Mouse (Mus musculus): ENCODE measurements around the gene Cdc45. TPM values are rescaled to one million over a fixed set of nuclear protein-coding genes. Genes with fewer than 3 reads are reported as not detected.

Gene Cdc45
- total RNA-seq, 2 experiments from 2014 or later = 2.3 to 2.8 TPM

DNA sequence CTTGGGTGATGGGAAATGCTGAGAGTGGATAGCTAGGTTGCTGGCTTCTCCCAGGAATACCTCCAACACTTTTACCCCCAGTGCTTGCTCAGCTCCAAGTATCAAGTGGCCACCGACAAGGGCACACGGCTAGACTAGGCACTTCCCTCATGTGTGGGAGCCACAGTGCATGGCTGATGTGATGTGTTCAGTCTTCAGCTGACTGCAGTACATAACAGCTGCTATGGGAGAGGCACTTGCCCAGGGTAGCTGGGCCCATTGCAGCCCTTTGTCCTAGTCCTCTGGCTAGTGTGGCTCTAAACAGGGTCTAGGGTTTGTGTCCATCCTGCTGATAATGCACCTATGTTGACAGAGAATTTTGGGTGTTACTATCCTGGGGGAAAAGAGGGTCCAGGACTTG lies 33.3 kb downstream of the Cdc45 start:
- Histone ChIP-seq H3K4me3 (peak overlapping the region; percentile 53), H3K27ac (peak overlapping the region; percentile 78)
- TF ChIP-seq CTCF (conservative IDR thresholded peaks at IDR 0.05) = no peak

DNA sequence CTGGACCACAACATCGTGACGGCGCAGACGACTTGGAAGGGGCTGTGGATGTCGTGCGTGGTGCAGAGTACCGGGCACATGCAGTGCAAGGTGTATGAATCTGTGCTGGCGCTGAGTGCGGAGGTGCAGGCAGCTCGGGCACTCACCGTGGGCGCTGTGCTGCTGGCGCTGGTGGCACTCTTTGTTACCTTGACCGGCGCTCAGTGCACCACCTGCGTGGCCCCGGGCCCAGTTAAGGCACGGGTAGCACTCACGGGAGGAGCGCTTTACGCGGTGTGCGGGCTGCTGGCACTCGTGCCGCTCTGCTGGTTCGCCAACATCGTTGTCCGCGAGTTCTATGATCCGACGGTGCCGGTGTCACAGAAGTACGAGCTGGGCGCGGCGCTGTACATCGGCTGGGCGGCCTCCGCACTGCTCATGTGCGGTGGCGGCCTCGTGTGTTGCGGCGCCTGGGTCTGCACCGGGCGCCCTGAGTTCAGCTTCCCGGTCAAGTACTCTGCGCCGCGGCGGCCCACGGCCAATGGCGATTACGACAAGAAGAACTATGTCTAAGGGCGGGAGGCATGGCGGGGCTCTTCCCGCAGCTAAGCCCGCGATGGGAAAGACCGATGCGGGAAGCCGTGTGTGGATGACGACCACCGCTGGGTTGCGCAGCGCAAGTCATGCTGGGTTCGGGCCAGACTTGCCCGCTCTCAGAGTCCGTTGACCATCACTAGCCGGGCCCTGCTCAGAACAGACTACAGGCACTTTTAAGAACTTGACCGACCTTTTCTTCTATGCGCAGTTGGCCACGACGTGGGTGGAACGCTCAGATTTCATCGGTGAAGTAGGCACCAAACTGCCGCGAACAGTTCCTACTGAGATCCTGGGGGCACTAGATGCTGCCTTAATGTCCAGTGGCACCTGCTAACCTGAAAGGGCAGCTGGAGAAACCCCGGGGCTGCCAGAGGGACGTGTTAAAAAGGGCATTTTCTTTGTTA lies 34.4 kb downstream of the Cdc45 start:
- TF ChIP-seq CTCF (conservative IDR thresholded peaks at IDR 0.05) = no peak
- Histone ChIP-seq H3K27ac (peak overlapping the region; percentile 78), H3K4me3 (peak overlapping the region; percentile 53)
- DNase-seq (ENCODE audit: low spot score in 2 of 2) = no peak

More for the DNA sequence above, 33.3 kb downstream of the Cdc45 start:
- no peak for DNase-seq (ENCODE audit: low spot score in 2 of 2)

GRCm38 (mm10) chr16:18776556-18777100 lies 35.2 kb downstream of the Cdc45 start, which contains the start of gene Cldn5:
Cldn5 (plus strand) TSS chr16:18776847.
- DNase-seq (ENCODE audit: low spot score in 2 of 2) = no peak
- H3K4me3 ChIP-seq = peak within 1 kb of the TSS; percentile 53
- TF ChIP-seq CTCF (conservative IDR thresholded peaks at IDR 0.05) = no peak
- peak within 1 kb of the TSS; percentile 78 for H3K27ac ChIP-seq

DNA sequence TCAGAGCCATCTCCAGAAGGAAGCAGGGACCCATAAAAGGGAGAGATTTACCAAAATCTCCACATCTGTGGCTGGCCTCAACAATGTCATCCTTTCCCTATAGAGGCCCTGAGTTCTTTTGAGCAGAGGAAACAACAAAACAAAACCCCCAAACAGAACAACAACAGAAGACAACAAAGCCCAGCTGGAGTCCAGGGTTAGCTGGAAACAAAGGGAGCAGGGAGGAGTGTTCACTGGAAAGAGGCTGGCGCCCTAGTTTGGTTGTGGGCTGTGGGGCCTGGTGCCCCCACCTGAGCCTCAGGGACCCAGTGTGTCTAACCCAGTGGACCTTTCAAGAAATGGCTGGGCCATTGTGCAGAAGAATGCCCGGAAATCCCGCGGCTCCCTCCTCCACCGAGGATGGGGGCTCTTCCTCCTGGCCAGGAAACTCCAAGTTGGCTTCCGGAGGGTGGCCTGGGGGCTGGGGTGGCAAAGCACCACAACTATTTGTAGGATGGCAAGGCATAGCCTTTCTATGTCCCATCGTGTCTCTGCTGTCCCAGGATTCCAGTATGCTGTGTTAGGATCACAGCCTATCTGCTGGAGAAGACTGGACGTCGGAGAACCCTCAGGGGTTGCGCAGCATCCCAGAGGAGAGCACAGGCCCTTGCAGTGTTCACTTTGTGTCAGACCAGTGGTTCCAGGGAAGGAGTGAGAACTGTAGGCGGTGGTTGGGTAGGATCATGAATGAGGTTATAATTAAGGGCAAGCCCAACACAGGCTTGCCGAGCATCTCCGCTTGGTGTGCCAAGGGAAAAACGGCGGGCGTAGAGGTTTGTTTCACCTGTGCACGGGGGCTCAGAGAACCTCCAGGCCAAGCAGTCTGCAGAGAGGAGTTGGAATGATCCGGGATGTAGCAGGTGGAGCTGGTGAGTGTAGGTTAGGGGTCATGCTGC lies 35.9 kb downstream of the Cdc45 start:
- peak overlapping the region; percentile 32; the same call in 1 of the 2 replicates for H3K4me3 ChIP-seq
- no peak for DNase-seq (ENCODE audit: low spot score in 2 of 2)
- H3K27ac ChIP-seq = peak overlapping the region; percentile 74
- TF ChIP-seq CTCF (conservative IDR thresholded peaks at IDR 0.05) = no peak

- no peak for TF ChIP-seq CTCF (conservative IDR thresholded peaks at IDR 0.05)
- H3K27ac ChIP-seq = 0 out of 2 replicates have a peak overlapping the region, but pooled peaks have one; percentile 6
- H3K4me3 ChIP-seq = no peak overlapping the region
- DNase-seq (ENCODE audit: low spot score in 2 of 2) = no peak
Observed at GRCm38 (mm10) chr16:18773936-18774335, 37.9 kb downstream of the Cdc45 start.

- no peak for TF ChIP-seq CTCF (conservative IDR thresholded peaks at IDR 0.05)
- Histone ChIP-seq H3K4me3 (no peak overlapping the region), H3K27ac (no peak overlapping the region)
- DNase-seq (ENCODE audit: low spot score in 2 of 2) = no peak
Observed at GRCm38 (mm10) chr16:18769501-18769900, 42.3 kb downstream of the Cdc45 start.

GRCm38 (mm10) chr16:18766390-18766789 lies 45.4 kb downstream of the Cdc45 start:
- DNase-seq (ENCODE audit: low spot score in 2 of 2) = no peak
- no peak overlapping the region for H3K4me3 ChIP-seq
- H3K27ac ChIP-seq = no peak overlapping the region
- TF ChIP-seq CTCF (conservative IDR thresholded peaks at IDR 0.05) = no peak

- Histone ChIP-seq H3K27ac (no peak overlapping the region), H3K4me3 (no peak overlapping the region)
- no peak for TF ChIP-seq CTCF (conservative IDR thresholded peaks at IDR 0.05)
- no peak for DNase-seq (ENCODE audit: low spot score in 2 of 2)
Observed at GRCm38 (mm10) chr16:18762960-18763359, 48.8 kb downstream of the Cdc45 start.

GRCm38 (mm10) chr16:18761734-18762133 lies 50.1 kb downstream of the Cdc45 start:
- no peak for TF ChIP-seq CTCF (conservative IDR thresholded peaks at IDR 0.05)
- no peak for DNase-seq (ENCODE audit: low spot score in 2 of 2)
- Histone ChIP-seq H3K27ac (no peak overlapping the region), H3K4me3 (no peak overlapping the region)

GRCm38 (mm10) chr16:18751885-18752499 lies 59.8 kb downstream of the Cdc45 start:
- DNase-seq (ENCODE audit: low spot score in 2 of 2) = no peak
- H3K4me3 ChIP-seq = no peak overlapping the region
- no peak for TF ChIP-seq CTCF (conservative IDR thresholded peaks at IDR 0.05)
- no peak overlapping the region for H3K27ac ChIP-seq

- DNase-seq (ENCODE audit: low spot score in 2 of 2) = no peak
- Histone ChIP-seq H3K4me3 (no peak overlapping the region), H3K27ac (no peak overlapping the region)
- TF ChIP-seq CTCF (conservative IDR thresholded peaks at IDR 0.05) = no peak
Observed at GRCm38 (mm10) chr16:18751101-18751500, 60.7 kb downstream of the Cdc45 start.
